Mouse (Mus musculus): ENCODE measurements around the gene Itprid1. TPM values are rescaled to one million over a fixed set of nuclear protein-coding genes. Genes with fewer than 3 reads are reported as not detected.

Gene Itprid1
- polyA plus RNA-seq (2014; fragmentation: Nextera tagmentation; extraction: Ambion mirVana): not detected in 2 replicates

- 85% methylated on average over 8 of the region's 8 CpGs for WGBS
- Histone ChIP-seq H3K36me3 (ENCODE audit: control insufficient read depth, insufficient read depth, low read length) (no peaks in the 10 kb centered on the region), H3K27ac (replicated peaks; ENCODE audit: low read depth, low read length) (no peak within 1 kb of the TSS), H3K4me3 (replicated peaks; ENCODE audit: low read depth, low read length) (no peak within 1 kb of the TSS), H3K4me1 (ENCODE audit: control insufficient read depth, insufficient read depth, low read length) (no peaks in the 10 kb centered on the region), H3K27me3 (ENCODE audit: control insufficient read depth, insufficient read depth, low read length) (no peaks in the 10 kb centered on the region), H3K9ac (replicated peaks; ENCODE audit: low read length) (no peak within 1 kb of the TSS), H3K4me2 (ENCODE audit: low read length) (no peak within 1 kb of the TSS), H3K9me3 (ENCODE audit: control insufficient read depth, low read length) (no peaks in the 10 kb centered on the region)
- no peak for ATAC-seq (ENCODE audit: low FRiP score, low TSS enrichment)
- no peak for DNase-seq
Observed at GRCm38 (mm10) chr6:55836650-55837320, at the start of gene Itprid1. Itprid1 (plus strand) TSS chr6:55836895.

DNA sequence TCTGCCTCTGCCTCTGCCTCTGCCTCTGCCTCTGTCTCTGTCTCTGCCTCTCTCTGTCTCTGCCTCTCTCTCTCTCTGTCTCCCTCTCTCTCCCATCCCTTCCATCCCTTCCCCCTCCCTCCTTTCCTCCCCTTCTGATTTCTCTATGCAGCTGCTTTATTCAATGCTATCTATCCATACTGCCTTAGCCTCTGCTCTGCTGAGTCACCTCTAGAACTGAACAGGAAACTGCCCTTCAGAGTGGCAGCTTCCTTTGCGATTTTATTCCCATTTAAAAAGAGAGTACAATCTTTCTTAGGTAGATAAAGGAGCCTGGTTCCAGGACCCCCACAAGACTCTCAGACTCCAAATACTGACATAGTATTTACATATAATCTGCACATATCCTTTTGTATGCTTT lies 47.1 kb upstream of the Itprid1 start:
- no peak overlapping the region for H3K4me2 ChIP-seq (ENCODE audit: low read length)
- H3K9me3 ChIP-seq (ENCODE audit: control insufficient read depth, low read length): no peaks in the 10 kb centered on the region
- no peak overlapping the region for H3K27ac ChIP-seq (replicated peaks; ENCODE audit: low read depth, low read length)
- H3K4me3 ChIP-seq (replicated peaks; ENCODE audit: low read depth, low read length): no peak overlapping the region
- H3K9ac ChIP-seq (replicated peaks; ENCODE audit: low read length): no peak overlapping the region
- no peak for DNase-seq
- no peaks in the 10 kb centered on the region for H3K36me3 ChIP-seq (ENCODE audit: control insufficient read depth, insufficient read depth, low read length)
- ATAC-seq (ENCODE audit: low FRiP score, low TSS enrichment): no peak
- no peaks in the 10 kb centered on the region for H3K27me3 ChIP-seq (ENCODE audit: control insufficient read depth, insufficient read depth, low read length)
- peaks cover 18% of the 10 kb centered on the region for H3K4me1 ChIP-seq (ENCODE audit: control insufficient read depth, insufficient read depth, low read length)
- WGBS: 82% methylated on average over 1 of the region's 1 CpGs

DNA sequence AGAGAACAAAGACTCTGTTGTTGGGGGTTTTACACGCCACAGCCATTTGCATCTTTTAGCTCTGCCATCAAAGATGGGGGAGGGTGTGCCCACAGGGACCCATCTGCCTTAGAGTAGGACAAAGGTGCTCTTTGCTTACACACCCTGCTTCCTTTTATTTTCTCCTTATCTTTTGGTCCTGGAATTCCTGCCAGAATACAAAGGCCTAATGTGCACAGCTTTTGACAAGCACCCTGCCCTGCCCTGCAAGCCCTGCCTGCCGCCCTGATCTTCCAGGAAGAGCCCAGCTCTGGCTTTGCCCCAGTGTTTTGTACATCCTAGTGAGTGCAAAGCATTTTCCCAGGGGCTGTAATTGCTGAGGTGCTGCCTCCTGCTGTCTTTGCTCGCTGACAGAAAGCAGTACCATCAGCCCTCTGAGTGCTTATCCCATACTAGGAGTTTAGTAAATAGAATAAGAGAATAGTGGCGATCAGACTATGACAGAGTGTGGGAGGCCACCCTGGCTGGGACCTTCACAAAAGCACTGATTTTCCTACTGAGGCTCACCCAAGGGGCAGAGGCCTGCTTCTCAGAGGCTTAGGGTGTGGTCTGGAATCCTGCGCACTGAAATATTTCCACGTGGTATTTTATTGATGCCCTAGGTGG lies 44.7 kb upstream of the Itprid1 start:
- ATAC-seq (ENCODE audit: low FRiP score, low TSS enrichment) (peak; percentile 81), DNase-seq (peak; percentile 74)
- WGBS: 3% methylated on average over 6 of the region's 6 CpGs
- H3K36me3 ChIP-seq (ENCODE audit: control insufficient read depth, insufficient read depth, low read length): no peaks in the 10 kb centered on the region
- H3K4me2 ChIP-seq (ENCODE audit: low read length): peak overlapping the region; percentile 12
- peak overlapping the region; percentile 36 for H3K9ac ChIP-seq (replicated peaks; ENCODE audit: low read length)
- H3K9me3 ChIP-seq (ENCODE audit: control insufficient read depth, low read length): no peaks in the 10 kb centered on the region
- H3K27me3 ChIP-seq (ENCODE audit: control insufficient read depth, insufficient read depth, low read length): no peaks in the 10 kb centered on the region
- no peak overlapping the region for H3K4me3 ChIP-seq (replicated peaks; ENCODE audit: low read depth, low read length)
- H3K4me1 ChIP-seq (ENCODE audit: control insufficient read depth, insufficient read depth, low read length): peaks cover 18% of the 10 kb centered on the region
- peak overlapping the region; percentile 81 for H3K27ac ChIP-seq (replicated peaks; ENCODE audit: low read depth, low read length)

- Histone ChIP-seq H3K4me2 (ENCODE audit: low read length) (peak overlapping the region; percentile 12), H3K27ac (replicated peaks; ENCODE audit: low read depth, low read length) (peak overlapping the region; percentile 81), H3K9ac (replicated peaks; ENCODE audit: low read length) (peak overlapping the region; percentile 36), H3K4me3 (replicated peaks; ENCODE audit: low read depth, low read length) (no peak overlapping the region), H3K36me3 (ENCODE audit: control insufficient read depth, insufficient read depth, low read length) (no peaks in the 10 kb centered on the region), H3K4me1 (ENCODE audit: control insufficient read depth, insufficient read depth, low read length) (peaks cover 18% of the 10 kb centered on the region), H3K9me3 (ENCODE audit: control insufficient read depth, low read length) (no peaks in the 10 kb centered on the region), H3K27me3 (ENCODE audit: control insufficient read depth, insufficient read depth, low read length) (no peaks in the 10 kb centered on the region)
- peak; percentile 42 for DNase-seq
- ATAC-seq (ENCODE audit: low FRiP score, low TSS enrichment): peak; percentile 36
- 42% methylated on average over 8 of the region's 8 CpGs for WGBS
Observed at GRCm38 (mm10) chr6:55792536-55792935, 44.2 kb upstream of the Itprid1 start.

- Histone ChIP-seq H3K27ac (replicated peaks; ENCODE audit: low read depth, low read length) (no peak overlapping the region), H3K36me3 (ENCODE audit: control insufficient read depth, insufficient read depth, low read length) (no peaks in the 10 kb centered on the region), H3K9ac (replicated peaks; ENCODE audit: low read length) (no peak overlapping the region), H3K27me3 (ENCODE audit: control insufficient read depth, insufficient read depth, low read length) (no peaks in the 10 kb centered on the region), H3K9me3 (ENCODE audit: control insufficient read depth, low read length) (no peaks in the 10 kb centered on the region), H3K4me3 (replicated peaks; ENCODE audit: low read depth, low read length) (no peak overlapping the region), H3K4me2 (ENCODE audit: low read length) (no peak overlapping the region), H3K4me1 (ENCODE audit: control insufficient read depth, insufficient read depth, low read length) (no peaks in the 10 kb centered on the region; the same call in 1 of the 2 replicates)
- 79% methylated on average over 1 of the region's 1 CpGs for WGBS
- ATAC-seq (ENCODE audit: low FRiP score, low TSS enrichment) (no peak), DNase-seq (no peak)
Observed at GRCm38 (mm10) chr6:55802686-55803085, 34.0 kb upstream of the Itprid1 start.

DNA sequence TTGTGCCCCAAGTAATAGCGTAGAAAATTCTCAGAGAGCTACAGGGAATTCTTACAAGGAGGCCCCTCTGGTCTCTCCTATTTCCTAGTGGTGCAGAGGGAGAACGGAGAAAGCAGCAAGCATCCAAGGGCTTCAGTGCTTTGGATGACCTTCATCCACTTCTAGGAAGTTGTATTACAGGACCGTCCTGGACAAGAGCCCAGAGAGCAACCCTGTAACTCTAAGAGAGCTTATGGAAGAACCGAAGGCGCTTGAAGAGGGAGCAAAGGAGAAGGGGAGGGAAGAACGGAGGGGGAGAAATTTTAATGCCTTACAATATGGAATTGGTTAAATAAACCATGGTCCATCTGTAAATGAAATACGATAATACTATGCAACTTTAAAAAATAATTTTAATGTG lies 33.3 kb upstream of the Itprid1 start:
- WGBS: 85% methylated on average over 7 of the region's 7 CpGs
- no peaks in the 10 kb centered on the region; the same call in 1 of the 2 replicates for H3K4me1 ChIP-seq (ENCODE audit: control insufficient read depth, insufficient read depth, low read length)
- ATAC-seq (ENCODE audit: low FRiP score, low TSS enrichment): no peak
- DNase-seq: no peak
- no peaks in the 10 kb centered on the region for H3K36me3 ChIP-seq (ENCODE audit: control insufficient read depth, insufficient read depth, low read length)
- H3K27ac ChIP-seq (replicated peaks; ENCODE audit: low read depth, low read length): no peak overlapping the region
- H3K4me2 ChIP-seq (ENCODE audit: low read length): no peak overlapping the region
- no peak overlapping the region for H3K9ac ChIP-seq (replicated peaks; ENCODE audit: low read length)
- H3K9me3 ChIP-seq (ENCODE audit: control insufficient read depth, low read length): no peaks in the 10 kb centered on the region
- no peak overlapping the region for H3K4me3 ChIP-seq (replicated peaks; ENCODE audit: low read depth, low read length)
- H3K27me3 ChIP-seq (ENCODE audit: control insufficient read depth, insufficient read depth, low read length): no peaks in the 10 kb centered on the region

DNA sequence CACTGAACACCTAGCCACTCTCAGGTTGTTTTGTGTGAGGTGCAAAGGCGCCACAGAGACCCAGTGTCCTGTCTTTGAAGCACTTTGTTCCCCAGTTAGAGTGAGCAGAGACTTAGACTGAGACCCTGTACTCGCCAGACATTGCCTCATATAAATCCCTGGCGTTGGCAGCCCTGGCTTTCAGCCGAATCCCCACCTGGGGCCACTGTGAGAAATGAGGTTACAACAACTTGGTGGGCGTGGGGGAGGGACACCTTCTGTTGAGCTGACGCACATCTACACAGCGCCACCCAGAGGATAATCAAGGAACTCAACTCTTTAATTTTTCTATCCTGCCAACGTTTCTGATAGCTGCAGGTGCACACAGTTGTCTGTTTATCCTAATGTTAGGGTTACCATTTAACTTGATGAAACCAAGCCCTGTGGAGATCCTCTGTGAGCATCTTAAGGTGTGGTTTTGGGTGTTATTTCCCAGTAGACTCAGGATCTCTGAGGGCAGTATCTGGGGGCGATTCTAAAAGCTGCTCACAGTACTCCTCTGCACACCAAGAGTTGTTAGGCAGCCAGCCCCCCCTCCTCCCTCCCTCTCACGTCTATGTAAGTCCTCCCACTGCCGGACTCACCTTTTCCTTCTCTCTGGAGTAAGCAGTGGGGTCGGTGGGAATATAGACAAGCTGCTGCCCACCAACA lies 32.6 kb upstream of the Itprid1 start:
- Histone ChIP-seq H3K36me3 (ENCODE audit: control insufficient read depth, insufficient read depth, low read length) (no peaks in the 10 kb centered on the region), H3K4me3 (replicated peaks; ENCODE audit: low read depth, low read length) (no peak overlapping the region), H3K27ac (replicated peaks; ENCODE audit: low read depth, low read length) (no peak overlapping the region), H3K9me3 (ENCODE audit: control insufficient read depth, low read length) (no peaks in the 10 kb centered on the region), H3K4me1 (ENCODE audit: control insufficient read depth, insufficient read depth, low read length) (no peaks in the 10 kb centered on the region; the same call in 1 of the 2 replicates), H3K4me2 (ENCODE audit: low read length) (no peak overlapping the region), H3K27me3 (ENCODE audit: control insufficient read depth, insufficient read depth, low read length) (no peaks in the 10 kb centered on the region), H3K9ac (replicated peaks; ENCODE audit: low read length) (no peak overlapping the region)
- DNase-seq: peak; percentile 77
- 28% methylated on average over 12 of the region's 12 CpGs for WGBS
- peak; percentile 43; the same call in 1 of the 2 replicates for ATAC-seq (ENCODE audit: low FRiP score, low TSS enrichment)

DNA sequence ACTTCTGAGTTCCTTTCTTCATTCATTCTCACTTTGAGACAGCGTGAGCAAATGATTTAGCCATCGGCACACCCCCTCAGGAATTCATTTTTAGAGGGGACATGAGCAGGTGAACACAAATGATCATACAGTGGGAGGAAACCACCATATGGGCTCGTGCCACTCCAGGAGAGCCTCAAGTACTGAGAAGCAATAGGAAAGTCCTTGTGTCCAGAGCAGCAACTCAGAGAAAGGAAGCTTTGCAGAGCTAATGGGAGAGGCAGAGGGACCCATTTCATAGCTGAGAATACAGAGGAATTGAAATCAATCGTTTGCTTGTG lies 32.1 kb upstream of the Itprid1 start:
- no peaks in the 10 kb centered on the region for H3K27me3 ChIP-seq (ENCODE audit: control insufficient read depth, insufficient read depth, low read length)
- ATAC-seq (ENCODE audit: low FRiP score, low TSS enrichment): no peak
- no peaks in the 10 kb centered on the region for H3K9me3 ChIP-seq (ENCODE audit: control insufficient read depth, low read length)
- DNase-seq: no peak
- 91% methylated on average over 4 of the region's 4 CpGs for WGBS
- no peak overlapping the region for H3K4me3 ChIP-seq (replicated peaks; ENCODE audit: low read depth, low read length)
- H3K4me2 ChIP-seq (ENCODE audit: low read length): no peak overlapping the region
- H3K9ac ChIP-seq (replicated peaks; ENCODE audit: low read length): no peak overlapping the region
- H3K36me3 ChIP-seq (ENCODE audit: control insufficient read depth, insufficient read depth, low read length): no peaks in the 10 kb centered on the region
- H3K27ac ChIP-seq (replicated peaks; ENCODE audit: low read depth, low read length): no peak overlapping the region
- H3K4me1 ChIP-seq (ENCODE audit: control insufficient read depth, insufficient read depth, low read length): no peaks in the 10 kb centered on the region; the same call in 1 of the 2 replicates
